Mouse (Mus musculus) cerebellum, postnatal 10 days (tissue): ENCODE measurements around the gene Faim2.
A peak's percentile ranks its signal among the peaks of the same experiment; 100 is the strongest.

Experiments used
- DNase-seq, 2 experiments: peaks; one replicate each; pipeline ENCODE4 v3.0.0; 2021; ENCODE audit warnings: mixed read lengths in 2 of 2

Gene Faim2

DNA sequence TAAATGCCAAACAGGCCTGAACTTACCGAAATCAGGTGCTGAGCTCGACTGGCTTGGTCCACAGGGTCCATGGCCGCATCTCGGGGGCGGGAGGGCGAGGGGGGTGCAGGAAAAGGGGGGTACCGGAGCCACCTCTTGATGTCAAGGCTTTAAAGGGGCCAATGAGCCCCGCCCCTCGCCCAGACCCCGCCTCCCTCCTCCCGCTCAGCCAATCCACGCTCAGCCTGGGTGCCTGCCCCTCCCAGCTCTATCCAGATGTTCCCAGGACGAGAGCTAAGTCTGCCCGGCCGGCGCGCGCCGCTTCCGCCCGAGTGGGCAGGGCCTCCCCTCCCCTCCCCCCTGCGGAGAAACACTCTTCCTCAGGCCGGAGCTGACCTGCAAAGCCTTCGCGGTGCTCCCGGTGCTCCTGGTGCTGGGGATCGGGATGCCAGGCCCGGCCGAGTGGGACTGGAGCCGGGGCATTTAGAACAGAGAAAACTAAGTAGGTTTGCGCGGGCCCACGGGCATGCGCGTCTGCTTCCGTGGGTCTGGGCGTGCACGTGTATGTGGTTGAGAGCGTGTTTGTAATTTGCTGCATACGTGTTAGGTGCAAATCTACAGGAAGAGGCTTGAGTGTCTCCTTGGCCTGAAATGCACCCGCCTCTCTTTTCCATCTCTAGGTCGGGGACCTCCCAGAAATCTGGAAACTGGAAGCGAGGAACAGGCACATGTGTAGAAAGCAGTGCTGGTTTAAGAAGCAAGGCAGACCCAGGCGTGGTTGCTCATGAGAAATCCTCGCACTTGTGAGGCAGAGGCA, 70.2 kb downstream of the Faim2 start, which contains the start of gene Nckap5l:
Gene Nckap5l (minus strand): TSS at position 143 of the 796 bp plus-strand sequence.
- peak; percentile 96 to 97 for DNase-seq

DNA sequence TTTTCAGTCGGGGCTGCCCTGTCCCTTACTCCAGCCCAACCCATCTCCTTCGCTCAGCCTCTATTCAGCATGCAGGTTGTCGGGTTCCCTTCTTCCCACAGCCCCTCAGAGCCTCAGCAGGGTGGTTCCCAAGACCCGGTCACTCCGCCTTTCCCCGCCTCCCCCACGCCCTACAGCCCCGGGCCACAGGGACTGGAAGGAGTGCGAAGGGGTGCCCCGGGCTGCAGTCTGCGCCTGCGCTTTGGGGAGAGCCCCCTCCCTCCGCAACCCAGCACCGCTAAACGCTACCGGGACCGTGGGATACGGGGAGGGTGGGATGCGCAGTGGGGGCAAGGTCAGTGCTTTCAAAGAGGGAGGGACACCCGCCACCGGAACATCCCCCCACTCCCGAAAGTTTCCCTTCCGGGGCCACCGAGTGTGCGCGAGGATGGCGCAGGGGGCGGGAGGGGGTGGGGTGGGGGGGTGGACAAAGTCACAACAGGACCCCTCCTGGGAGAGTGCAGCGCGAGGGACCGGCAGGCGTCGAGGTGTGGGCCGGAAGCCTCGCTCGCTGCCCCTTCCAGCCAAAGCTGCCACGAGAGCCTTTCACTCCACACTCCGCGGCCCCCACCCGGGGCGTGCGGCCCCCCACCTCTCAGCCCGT, 70.9 kb downstream of the Faim2 start:
- DNase-seq, result peak; percentile 79 to 84

DNA sequence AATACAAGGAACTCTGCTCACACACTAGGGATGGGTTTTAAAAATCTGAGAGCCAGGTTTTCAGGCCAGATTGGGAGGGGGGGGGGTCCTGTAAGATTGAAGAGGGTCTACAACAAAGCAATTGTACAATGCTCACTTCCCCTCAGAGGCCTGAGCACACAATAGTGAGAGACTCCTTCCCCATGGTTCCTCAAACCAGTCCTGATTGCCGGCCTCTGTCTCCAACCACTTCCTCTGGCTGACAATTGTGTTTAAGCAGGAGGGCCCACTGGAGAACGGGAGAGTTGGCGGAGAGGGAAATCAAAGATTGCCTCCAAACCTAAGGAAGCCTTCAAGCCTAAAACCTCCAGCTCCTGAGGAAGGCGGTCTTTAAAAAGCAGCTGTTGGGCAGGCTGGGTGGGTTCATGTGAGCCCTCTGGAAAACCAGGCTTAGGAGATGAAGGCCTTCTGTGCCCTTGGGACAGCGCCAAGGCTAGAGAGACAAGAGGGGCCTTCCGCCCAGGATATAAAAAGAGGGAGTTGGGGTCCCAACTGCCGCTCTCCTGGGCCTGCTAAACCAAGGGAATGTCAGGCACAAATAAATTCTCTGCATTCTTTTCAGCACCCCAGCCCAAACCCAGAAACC, 71.5 kb downstream of the Faim2 start:
- peak; percentile 78 to 79 for DNase-seq

DNA sequence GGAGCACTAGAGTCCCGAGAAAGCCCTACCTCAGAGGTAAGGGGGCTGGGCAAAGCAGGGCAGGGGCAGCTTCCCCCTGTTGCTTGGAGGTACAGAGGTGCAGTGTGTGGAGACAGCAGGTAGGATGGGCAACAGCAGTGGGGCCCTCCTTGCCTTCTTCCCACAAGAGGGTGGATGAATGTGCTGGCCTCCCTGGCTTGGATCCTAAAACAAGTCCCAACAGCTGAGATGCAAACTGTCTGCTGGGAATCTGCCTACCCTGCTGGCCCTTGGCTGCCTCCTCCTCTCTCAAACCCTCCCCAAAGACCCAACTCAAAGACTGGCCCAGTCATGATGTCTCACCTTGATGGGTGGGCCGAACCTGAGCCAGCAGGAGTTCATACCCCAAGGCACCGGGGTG, 72.5 kb downstream of the Faim2 start:
- DNase-seq, result peak in 1 of 2 experiments; percentile 30

DNA sequence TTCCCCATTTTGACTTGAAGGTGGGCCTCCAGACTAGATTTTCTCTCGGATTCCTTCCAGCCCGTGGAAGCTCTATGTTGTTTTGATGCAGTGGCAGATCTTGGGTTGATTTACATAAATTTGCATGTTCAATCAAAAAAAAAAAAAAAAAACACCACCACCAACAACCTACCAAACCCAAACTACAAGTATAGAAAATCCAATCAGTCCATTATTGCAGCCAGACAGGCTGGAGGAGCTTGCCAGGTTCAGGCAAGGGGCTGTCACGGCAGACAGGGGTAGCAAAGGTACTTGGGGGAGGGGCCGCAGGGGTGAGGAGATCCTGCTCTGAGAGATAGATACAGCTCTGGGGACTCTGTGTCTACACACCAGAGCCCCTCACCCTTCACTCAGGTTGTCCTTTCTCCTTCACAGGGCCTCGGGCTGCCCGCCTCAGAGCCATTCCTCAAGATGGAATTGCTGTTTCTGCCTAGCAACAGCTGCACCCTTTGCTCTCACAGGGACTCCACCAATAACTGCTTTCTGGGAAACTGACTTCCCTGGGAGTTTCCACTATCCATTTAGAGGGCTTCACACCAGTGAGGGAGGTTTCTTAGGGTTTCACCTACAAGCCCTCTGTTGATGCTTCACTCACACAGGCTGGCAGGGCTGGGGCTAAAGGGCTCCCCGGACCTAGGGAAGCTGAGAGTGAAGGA, 73.2 kb downstream of the Faim2 start:
- peak in 1 of 2 experiments; percentile 34 for DNase-seq

DNA sequence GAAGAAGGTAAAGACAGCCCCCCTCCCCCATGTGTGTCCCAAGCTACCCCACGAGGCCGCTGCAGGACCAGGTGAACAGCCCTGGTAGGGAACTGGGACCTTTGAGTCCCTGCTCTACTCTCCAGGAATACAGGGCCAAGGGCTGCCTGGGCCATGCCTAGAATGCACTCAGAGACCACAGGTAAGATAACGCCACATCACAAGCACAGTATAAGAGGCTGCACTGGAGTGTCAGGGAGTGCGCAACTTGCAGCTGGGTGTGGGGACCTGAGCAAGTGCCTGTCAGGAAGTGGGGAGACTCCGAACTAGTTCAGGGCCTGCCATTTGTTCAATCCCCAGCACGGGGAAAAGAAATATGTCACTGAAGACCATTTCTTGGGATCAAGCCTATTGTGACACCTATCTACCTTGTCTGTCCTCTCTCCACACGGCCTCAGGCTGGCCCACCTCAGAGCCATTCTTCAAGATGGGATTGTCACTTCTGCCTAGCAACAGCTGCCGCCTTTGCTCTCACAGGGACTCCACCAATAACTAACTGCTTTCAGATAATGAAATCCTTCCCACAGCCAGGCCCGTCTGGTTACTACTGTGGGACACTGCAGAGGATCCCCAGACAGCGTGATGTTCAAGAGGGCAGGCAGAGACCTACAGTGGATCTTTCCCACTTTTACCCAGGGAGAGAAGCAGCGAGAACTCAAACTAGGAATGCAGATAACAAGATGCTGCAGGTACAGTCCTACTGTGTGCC, 74.6 kb downstream of the Faim2 start:
- DNase-seq, result no peak

DNA sequence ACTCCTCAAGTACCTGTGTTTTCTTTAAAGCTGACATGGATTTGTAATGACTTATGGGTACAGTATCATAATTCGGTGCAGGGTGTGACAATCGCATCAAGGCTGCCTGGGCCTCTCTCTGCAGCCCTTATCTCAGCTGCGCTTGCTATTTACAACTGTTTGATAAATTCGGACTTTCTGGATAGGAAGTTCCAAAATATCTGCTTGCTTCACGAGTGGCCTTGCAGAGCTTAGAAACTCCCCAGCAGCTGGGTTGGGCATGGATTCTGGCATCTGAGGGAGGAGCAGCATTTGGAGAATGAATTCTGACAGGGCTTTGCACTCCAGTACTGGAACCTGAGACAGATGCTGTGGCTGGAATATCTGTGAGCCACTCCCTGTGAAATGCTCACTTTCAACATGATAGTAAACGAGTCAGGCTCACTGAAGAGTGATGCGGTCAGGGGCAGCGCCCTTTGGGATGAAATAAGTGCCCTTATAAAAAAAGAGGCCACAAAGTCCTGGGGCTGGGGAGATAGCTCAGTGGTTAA, 78.1 kb downstream of the Faim2 start:
- DNase-seq, result no peak

DNA sequence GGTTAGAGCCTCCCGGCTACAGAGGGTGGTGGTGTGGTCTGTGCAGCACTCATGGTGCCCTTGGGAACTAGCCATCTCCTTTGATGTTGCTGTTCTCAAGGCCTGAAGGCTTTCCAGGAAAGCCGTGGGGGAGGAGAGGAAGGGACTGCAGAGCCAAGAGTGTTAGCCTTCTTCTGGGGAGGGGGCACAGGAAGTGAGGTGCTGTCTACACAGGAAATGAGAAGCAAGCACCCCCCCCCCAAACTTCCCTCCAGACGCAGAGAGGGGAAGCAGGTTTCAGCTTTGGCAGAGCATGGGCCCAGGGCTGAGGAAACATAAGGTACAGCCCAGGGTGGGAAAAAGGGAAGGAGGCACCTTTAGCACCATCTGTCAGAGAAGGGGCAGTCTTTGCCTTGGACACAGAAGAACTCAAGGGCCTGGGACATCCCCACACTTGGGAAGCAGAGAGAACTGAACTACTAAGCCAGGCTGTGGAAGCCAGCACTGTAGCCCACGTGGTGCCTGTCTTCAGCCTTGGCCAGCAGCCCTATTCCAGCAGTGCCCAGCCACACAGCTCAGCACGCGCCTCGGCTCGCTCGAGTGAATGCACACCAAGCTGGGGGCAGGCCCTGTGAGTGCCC, 78.7 kb downstream of the Faim2 start:
- peak; percentile 90 to 93 for DNase-seq
